Mouse (Mus musculus) limb, embryonic 12.5 days (tissue): ENCODE data around the gene Gm21497. TPM values are rescaled to one million over a fixed set of nuclear protein-coding genes. Genes with fewer than 3 reads are reported as not detected.
"Not testable (repeated sequence)": the region's sequence is repeated elsewhere in the genome, so short reads cannot be mapped to it uniquely, and the experiment has no call there.

Source experiments
- ATAC-seq: fragments of 200-750 bp; cut with Nextera tagmentation; 2 replicates; pipeline ENCODE4 v1.8.0; 2017; ENCODE audit warnings: low read depth, moderate TSS enrichment; ENCODE audit not compliant: insufficient number of reproducible peaks, insufficient read depth, low FRiP score, low TSS enrichment
- H3K27ac ChIP-seq: fragments of 300-500 bp; sonication (generic); 2 replicates; pipeline ENCODE4 v1.5.1; 2016; ENCODE audit warnings: mild to moderate bottlenecking, moderate library complexity
- H3K27me3 ChIP-seq: fragments of 300-500 bp; sonication (generic); 2 replicates; pipeline ENCODE4 v1.6.1; 2016; ENCODE audit warnings: mild to moderate bottlenecking, moderate library complexity
- H3K36me3 ChIP-seq: fragments of 300-500 bp; sonication (generic); 2 replicates; pipeline ENCODE4 v1.6.1; 2016; ENCODE audit warnings: mild to moderate bottlenecking, moderate library complexity
- H3K4me1 ChIP-seq: fragments of 300-500 bp; sonication (generic); replicated peaks from 2 replicates; pipeline ENCODE4 v1.6.1; 2016
- H3K4me2 ChIP-seq: fragments of 300-500 bp; sonication (generic); 2 replicates; pipeline ENCODE4 v1.6.1; 2016; ENCODE audit warnings: mild to moderate bottlenecking, moderate library complexity
- H3K4me3 ChIP-seq: fragments of 300-500 bp; sonication (generic); replicated peaks from 2 replicates; pipeline ENCODE4 v1.5.1; 2016; ENCODE audit warnings: mild to moderate bottlenecking
- H3K9ac ChIP-seq: fragments of 300-500 bp; sonication (generic); replicated peaks from 2 replicates; pipeline ENCODE4 v1.6.1; 2016; ENCODE audit warnings: mild to moderate bottlenecking, moderate library complexity
- H3K9me3 ChIP-seq: fragments of 300-500 bp; sonication (generic); 2 replicates; pipeline ENCODE4 v1.6.1; 2016; ENCODE audit warnings: mild to moderate bottlenecking, moderate library complexity
- WGBS: fragments of 180-500 bp; shearing (Covaris S2); methylation state at CpG from one replicate; pipeline ENCODE4 v1.1.7; 2016; 5-methylcytosine and 5-hydroxymethylcytosine counted together
- polyA plus RNA-seq: library from polyadenylated mRNA; unstranded; fragments of >200 nt; fragmentation: Nextera tagmentation; extraction: Ambion mirVana; gene quantifications from 2 replicates; pipeline ENCODE4 v1.2.1, GENCODE M21; 2016

Gene Gm21497
- polyA plus RNA-seq = not detected in 2 replicates

- H3K4me2 ChIP-seq, H3K36me3 ChIP-seq, H3K9me3 ChIP-seq, H3K4me1 ChIP-seq, H3K4me3 ChIP-seq, ATAC-seq, H3K27ac ChIP-seq, H3K27me3 ChIP-seq, H3K9ac ChIP-seq: not testable (repeated sequence)
- WGBS = no CpG with 5 or more reads among the region's 5 CpGs
Observed at GRCm38 (mm10) chrY:61646446-61646845, at the start of gene Gm21497. Gm21497 (plus strand) TSS chrY:61646746.
